ENCODE assay signal across 16 mouse cellular contexts in genomic region chr2:59463428-59464182, GRCm38 (mm10). TPM values are rescaled to one million over a fixed set of nuclear protein-coding genes. Genes with fewer than 3 reads are reported as not detected.
DNase-seq lines count a peak whose midpoint lies in the region; ATAC-seq and TF ChIP-seq lines count a peak whose summit lies in the region.
"Had no signal": no experiment of that assay in that cellular context is flagged by ENCODE, and none has a peak within 500 bp of the region (broad histone marks: within the 10 kb centered on the region; RNA-seq: fewer than 3 reads in every experiment).

No protein-coding gene starts in this region.

- H3K9me3 ChIP-seq in forebrain, embryonic 14.5 days (replicated peaks; ENCODE audit: control insufficient read depth, low read length): peaks cover 3% of the 10 kb centered on the region; the same call in 1 of the 2 replicates
- H3K9me3 ChIP-seq in forebrain, embryonic 15.5 days: no peaks in the 10 kb centered on the region
- H3K9me3 ChIP-seq in midbrain, embryonic 11.5 days (ENCODE audit: control insufficient read depth, low read length): no peaks in the 10 kb centered on the region
- no peaks in the 10 kb centered on the region; the same call in 1 of the 2 replicates for H3K9me3 ChIP-seq in midbrain, embryonic 14.5 days (ENCODE audit: control insufficient read depth, low read length)
- no peaks in the 10 kb centered on the region; the same call in 1 of the 2 replicates for H3K9me3 ChIP-seq in hindbrain, postnatal 0 days (ENCODE audit: low read length)
- H3K9me3 ChIP-seq: intestine, embryonic 15.5 days; liver, embryonic 12.5 days had no signal

- DNase-seq in forebrain, embryonic 14.5 days (ENCODE audit: low spot score): peak; percentile 36
- peak; percentile 70 for DNase-seq in midbrain, embryonic 11.5 days (ENCODE audit: low spot score, missing footprints)
- no peak for DNase-seq in midbrain, embryonic 14.5 days
- DNase-seq in cerebellum, adult 2 months: peak; percentile 79 to 96
- peak; percentile 70 for DNase-seq in hindbrain, postnatal 0 days (ENCODE audit: low spot score)
- no peak for DNase-seq in kidney, postnatal 10 days
- DNase-seq in adrenal gland, postnatal 14 days: no peak
- DNase-seq: gastrocnemius, postnatal 10 days; heart, postnatal 10 days; layer of hippocampus, adult 9-11 months; thymus, postnatal 36 days had no signal

- WGBS in forebrain, embryonic 14.5 days: 82% methylated on average over 12 of the region's 12 CpGs
- 73% methylated on average over 12 of the region's 12 CpGs for WGBS in forebrain, embryonic 15.5 days
- 85% methylated on average over 12 of the region's 12 CpGs for WGBS in midbrain, embryonic 11.5 days
- WGBS in midbrain, embryonic 14.5 days: 78% methylated on average over 12 of the region's 12 CpGs
- 8% methylated on average over 12 of the region's 12 CpGs for WGBS in cerebellum, adult 2 months
- WGBS in hindbrain, postnatal 0 days: 45% methylated on average over 12 of the region's 12 CpGs

- TF ChIP-seq POLR2A in cerebellum, adult 2 months (IDR thresholded peaks at IDR 0.05; ENCODE audit: borderline replicate concordance, insufficient read depth, low read length): no peak

- no peaks in the 10 kb centered on the region for H3K36me3 ChIP-seq in forebrain, embryonic 14.5 days (ENCODE audit: control insufficient read depth, insufficient read depth, low read length)
- no peaks in the 10 kb centered on the region for H3K36me3 ChIP-seq in forebrain, embryonic 15.5 days
- H3K36me3 ChIP-seq in midbrain, embryonic 11.5 days (ENCODE audit: control insufficient read depth, insufficient read depth, low read length): no peaks in the 10 kb centered on the region
- no peaks in the 10 kb centered on the region for H3K36me3 ChIP-seq in midbrain, embryonic 14.5 days (ENCODE audit: control insufficient read depth, insufficient read depth, low read length)
- no peaks in the 10 kb centered on the region for H3K36me3 ChIP-seq in hindbrain, postnatal 0 days (ENCODE audit: insufficient read depth, low read length)
- H3K36me3 ChIP-seq: intestine, embryonic 15.5 days; liver, embryonic 12.5 days had no signal

- no peaks in the 10 kb centered on the region for H3K27me3 ChIP-seq in forebrain, embryonic 14.5 days (replicated peaks; ENCODE audit: control insufficient read depth, insufficient read depth, low read length)
- no peaks in the 10 kb centered on the region for H3K27me3 ChIP-seq in forebrain, embryonic 15.5 days
- H3K27me3 ChIP-seq in midbrain, embryonic 11.5 days (ENCODE audit: control insufficient read depth, insufficient read depth, low read length): peaks cover 3% of the 10 kb centered on the region; the same call in 1 of the 2 replicates
- no peaks in the 10 kb centered on the region for H3K27me3 ChIP-seq in midbrain, embryonic 14.5 days (ENCODE audit: control insufficient read depth, insufficient read depth, low read length)
- H3K27me3 ChIP-seq in cerebellum, adult 2 months (ENCODE audit: control insufficient read depth, insufficient read depth, low read length): no peaks in the 10 kb centered on the region
- no peaks in the 10 kb centered on the region for H3K27me3 ChIP-seq in hindbrain, postnatal 0 days (ENCODE audit: insufficient read depth, low read length)
- H3K27me3 ChIP-seq: intestine, embryonic 15.5 days; liver, embryonic 12.5 days had no signal

- no peak for TF ChIP-seq CTCF in cerebellum, adult 2 months (IDR thresholded peaks at IDR 0.05; ENCODE audit: borderline replicate concordance, insufficient read depth, low read depth, low read length)
- no peak for TF ChIP-seq CTCF in hindbrain, postnatal 0 days (IDR thresholded peaks at IDR 0.05; ENCODE audit: low read depth)

- H3K4me1 ChIP-seq in forebrain, embryonic 14.5 days (ENCODE audit: control insufficient read depth, insufficient read depth, low read length): no peaks in the 10 kb centered on the region
- no peaks in the 10 kb centered on the region for H3K4me1 ChIP-seq in forebrain, embryonic 15.5 days
- no peaks in the 10 kb centered on the region for H3K4me1 ChIP-seq in midbrain, embryonic 11.5 days (ENCODE audit: control insufficient read depth, insufficient read depth, low read length)
- H3K4me1 ChIP-seq in midbrain, embryonic 14.5 days (ENCODE audit: control insufficient read depth, insufficient read depth, low read length): no peaks in the 10 kb centered on the region
- peaks cover 9% of the 10 kb centered on the region; the same call in 1 of the 2 replicates for H3K4me1 ChIP-seq in cerebellum, adult 2 months (ENCODE audit: control insufficient read depth, insufficient read depth, low read length)
- H3K4me1 ChIP-seq in hindbrain, postnatal 0 days (ENCODE audit: insufficient read depth, low read length): no peaks in the 10 kb centered on the region
- H3K4me1 ChIP-seq: intestine, embryonic 15.5 days; liver, embryonic 12.5 days had no signal

- no peak overlapping the region for H3K4me3 ChIP-seq in forebrain, embryonic 14.5 days (ENCODE audit: low read depth, low read length)
- H3K4me3 ChIP-seq in forebrain, embryonic 15.5 days: no peak overlapping the region
- no peak overlapping the region for H3K4me3 ChIP-seq in midbrain, embryonic 11.5 days (ENCODE audit: low read depth, low read length)
- no peak overlapping the region for H3K4me3 ChIP-seq in midbrain, embryonic 14.5 days (replicated peaks; ENCODE audit: low read depth, low read length)
- no peak overlapping the region for H3K4me3 ChIP-seq in cerebellum, adult 2 months (replicated peaks; ENCODE audit: insufficient read depth, low read depth, low read length)
- no peak overlapping the region for H3K4me3 ChIP-seq in hindbrain, postnatal 0 days (ENCODE audit: low read length)
- H3K4me3 ChIP-seq: intestine, embryonic 15.5 days; liver, embryonic 12.5 days had no signal

- no peak overlapping the region for H3K9ac ChIP-seq in forebrain, embryonic 14.5 days (ENCODE audit: low read length)
- H3K9ac ChIP-seq in forebrain, embryonic 15.5 days (replicated peaks): no peak overlapping the region
- no peak overlapping the region for H3K9ac ChIP-seq in midbrain, embryonic 11.5 days (ENCODE audit: low read length)
- H3K9ac ChIP-seq in midbrain, embryonic 14.5 days (replicated peaks; ENCODE audit: low read length): no peak overlapping the region
- H3K9ac ChIP-seq in hindbrain, postnatal 0 days (replicated peaks; ENCODE audit: low read length): no peak overlapping the region
- H3K9ac ChIP-seq: intestine, embryonic 15.5 days; liver, embryonic 12.5 days had no signal

- no peak overlapping the region for H3K4me2 ChIP-seq in forebrain, embryonic 14.5 days (ENCODE audit: low read length)
- H3K4me2 ChIP-seq in forebrain, embryonic 15.5 days (replicated peaks): no peak overlapping the region
- no peak overlapping the region for H3K4me2 ChIP-seq in midbrain, embryonic 11.5 days
- H3K4me2 ChIP-seq in midbrain, embryonic 14.5 days (ENCODE audit: low read length): no peak overlapping the region
- H3K4me2 ChIP-seq in hindbrain, postnatal 0 days (ENCODE audit: low read depth, low read length): no peak overlapping the region
- H3K4me2 ChIP-seq: intestine, embryonic 15.5 days; liver, embryonic 12.5 days had no signal

- H3K27ac ChIP-seq in forebrain, embryonic 14.5 days (ENCODE audit: low read depth, low read length): no peak overlapping the region
- no peak overlapping the region for H3K27ac ChIP-seq in forebrain, embryonic 15.5 days (replicated peaks)
- H3K27ac ChIP-seq in midbrain, embryonic 11.5 days (ENCODE audit: low read depth, low read length): no peak overlapping the region
- H3K27ac ChIP-seq in midbrain, embryonic 14.5 days (replicated peaks; ENCODE audit: low read depth, low read length): no peak overlapping the region
- H3K27ac ChIP-seq in cerebellum, adult 2 months (ENCODE audit: insufficient read depth, low read length): peak overlapping the region; percentile 66; the same call in 1 of the 2 replicates
- H3K27ac ChIP-seq in hindbrain, postnatal 0 days: no peak overlapping the region
- H3K27ac ChIP-seq: intestine, embryonic 15.5 days; liver, embryonic 12.5 days had no signal

- no peak for ATAC-seq in forebrain, embryonic 14.5 days
- no peak for ATAC-seq in forebrain, embryonic 15.5 days (replicated peaks)
- no peak for ATAC-seq in midbrain, embryonic 11.5 days (ENCODE audit: low FRiP score)
- ATAC-seq in midbrain, embryonic 14.5 days (ENCODE audit: low FRiP score, low TSS enrichment): no peak
- ATAC-seq in hindbrain, postnatal 0 days: peak; percentile 70
- ATAC-seq: intestine, embryonic 15.5 days; liver, embryonic 12.5 days had no signal

RNA-seq across cellular contexts. Expression of gene Dapl1, which starts 20.8 kb away (rescaled TPM):
- polyA plus RNA-seq in forebrain, embryonic 14.5 days (2014; fragmentation: Nextera tagmentation; extraction: Ambion mirVana): 0.66 and 1.3 TPM in 2 replicates
- polyA plus RNA-seq in forebrain, embryonic 15.5 days (2015; fragmentation: Nextera tagmentation; extraction: Ambion mirVana): 0.47 TPM in 1 of 2 replicates, not detected in the other
- polyA plus RNA-seq in midbrain, embryonic 11.5 days (2014; fragmentation: Nextera tagmentation; extraction: Ambion mirVana): 0.42 TPM in 1 of 2 replicates, not detected in the other
- 0.42 and 0.96 TPM in 2 replicates for polyA plus RNA-seq in midbrain, embryonic 14.5 days (2014; fragmentation: Nextera tagmentation; extraction: Ambion mirVana)
- polyA plus RNA-seq in cerebellum, adult 2 months (2012; rRNA removed): 0.69 and 1.1 TPM in 2 replicates
- 6.8 TPM in 1 of 2 replicates, not detected in the other for total RNA-seq in hindbrain, postnatal 0 days (2014; rRNA removed)
- 5.6 and 5.9 TPM in 2 replicates for polyA plus RNA-seq in hindbrain, postnatal 0 days (2015; fragmentation: Nextera tagmentation; extraction: Ambion mirVana)
- 8.9 TPM in 1 of 2 replicates, not detected in the other for total RNA-seq in adrenal gland, postnatal 14 days (2021)
- total RNA-seq: gastrocnemius, postnatal 10 days; heart, adult 8-10 months; heart, postnatal 10 days; megakaryocyte progenitor cell, adult 5-6 weeks had no signal
- polyA plus RNA-seq: liver, embryonic 12.5 days had no signal

Comparison
In these comparisons a context has a peak if more than half of its experiments do, and no peak if none do; other contexts are left out.
1. DNase-seq: peak in forebrain, embryonic 14.5 days (single experiment), midbrain, embryonic 11.5 days (single experiment), cerebellum, adult 2 months (2 of 2) and hindbrain, postnatal 0 days (single experiment); none in midbrain, embryonic 14.5 days (single experiment), kidney, postnatal 10 days (single experiment) and adrenal gland, postnatal 14 days (single experiment).